Mouse (Mus musculus) CH12.LX (cell line): ENCODE data around the gene Mn1. TPM values are rescaled to one million over a fixed set of nuclear protein-coding genes. Genes with fewer than 3 reads are reported as not detected.

Source experiments
- DNase-seq: peaks from one replicate; pipeline ENCODE4 v3.0.0-alpha.2; 2013; ENCODE audit errors: extremely low read depth
- H3K27ac ChIP-seq: 2 replicates; pipeline ENCODE4 v1.5.1; 2012; ENCODE audit warnings: low read depth, mild to moderate bottlenecking, control low read depth, moderate library complexity; ENCODE audit not compliant: insufficient read depth
- H3K27me3 ChIP-seq: replicated peaks from 2 replicates; pipeline ENCODE3; 2012; ENCODE audit warnings: inconsistent platforms
- H3K36me3 ChIP-seq, 2 experiments: replicated peaks in 1 of 2; 2 replicates each; pipeline versions ENCODE3 to v1.6.1; 2012; ENCODE audit warnings: inconsistent platforms in 1 of 2, low read length in 1 of 2, mild to moderate bottlenecking in 1 of 2, mixed read lengths in 1 of 2, moderate library complexity in 1 of 2; ENCODE audit not compliant: control insufficient read depth in 1 of 2, insufficient read depth in 1 of 2
- H3K4me1 ChIP-seq, 2 experiments: 2 replicates each; pipeline ENCODE4 v1.6.1; 2012; ENCODE audit warnings: inconsistent platforms in 1 of 2, moderate library complexity in 1 of 2; ENCODE audit not compliant: insufficient read depth in 2 of 2, control insufficient read depth in 1 of 2
- H3K4me2 ChIP-seq: 2 replicates; pipeline ENCODE4 v1.6.1; 2012; ENCODE audit warnings: low read depth, mild to moderate bottlenecking, control low read depth; ENCODE audit not compliant: poor library complexity, insufficient read depth, severe bottlenecking
- H3K4me3 ChIP-seq, 3 experiments: fragments of 150-350 bp in 1 of 3; sonication (generic) in 1 of 3; replicated peaks in 1 of 3; 2 replicates each; pipeline versions ENCODE3 to v1.5.1; 2011 to 2012; ENCODE audit warnings: low read depth in 2 of 3, low read length in 2 of 3, mild to moderate bottlenecking in 2 of 3, moderate library complexity in 2 of 3, control low read depth in 1 of 3, improper control_type of control experiment in 1 of 3, inconsistent platforms in 1 of 3, mixed read lengths in 1 of 3; ENCODE audit not compliant: poor library complexity in 1 of 3
- H3K79me2 ChIP-seq: replicated peaks from 2 replicates; pipeline ENCODE4 v1.6.1; 2012; ENCODE audit warnings: mild to moderate bottlenecking, moderate library complexity; ENCODE audit not compliant: control insufficient read depth, poor library complexity, insufficient read depth, severe bottlenecking; ENCODE audit errors: extremely low read depth
- H3K9ac ChIP-seq: 2 replicates; pipeline ENCODE4 v1.6.1; 2012; ENCODE audit warnings: low read depth, mild to moderate bottlenecking, control low read depth, moderate library complexity; ENCODE audit not compliant: insufficient read depth
- H3K9me3 ChIP-seq: replicated peaks from 2 replicates; pipeline ENCODE3; 2012; ENCODE audit warnings: low read length, inconsistent platforms, mixed read lengths
- CHD2 ChIP-seq: IDR thresholded peaks from 2 replicates; pipeline ENCODE4 v1.6.1; 2011; ENCODE audit warnings: low read length, improper control_type of control experiment
- CTCF ChIP-seq, 2 experiments: IDR thresholded peaks in 1 of 2; conservative IDR thresholded peaks in 1 of 2; 2 replicates each; pipeline ENCODE4 v1.5.1; 2011 to 2012; ENCODE audit warnings: low read depth in 2 of 2, low read length in 2 of 2, improper control_type of control experiment in 1 of 2, inconsistent platforms in 1 of 2, mild to moderate bottlenecking in 1 of 2, moderate library complexity in 1 of 2
- E2F4 ChIP-seq: IDR thresholded peaks from 2 replicates; pipeline ENCODE4 v1.6.1; 2011; ENCODE audit warnings: low read depth, low read length, improper control_type of control experiment; ENCODE audit not compliant: insufficient replicate concordance
- ELF1 ChIP-seq: IDR thresholded peaks from 2 replicates; pipeline ENCODE4 v1.6.1; 2014; ENCODE audit warnings: low read depth, mild to moderate bottlenecking, inconsistent platforms, low read length, improper control_type of control experiment
- ETS1 ChIP-seq: conservative IDR thresholded peaks from 2 replicates; pipeline ENCODE4 v1.6.1; 2012; ENCODE audit warnings: low read depth, mild to moderate bottlenecking, inconsistent platforms, low read length, improper control_type of control experiment, moderate library complexity
- GABPA ChIP-seq: IDR thresholded peaks from 2 replicates; pipeline ENCODE4 v1.6.1; 2012; ENCODE audit warnings: low read depth, low read length, improper control_type of control experiment, inconsistent platforms; ENCODE audit not compliant: insufficient replicate concordance
- HCFC1 ChIP-seq: IDR thresholded peaks from 2 replicates; pipeline ENCODE4 v1.6.1; 2012; ENCODE audit warnings: low read depth, mild to moderate bottlenecking, inconsistent platforms, low read length, improper control_type of control experiment
- IRF4 ChIP-seq: IDR thresholded peaks from 2 replicates; pipeline ENCODE4 v1.6.1; 2014; ENCODE audit warnings: low read depth, mild to moderate bottlenecking, inconsistent platforms, low read length, improper control_type of control experiment
- JUN ChIP-seq: IDR thresholded peaks from 2 replicates; pipeline ENCODE4 v1.6.1; 2011; ENCODE audit warnings: low read depth, mild to moderate bottlenecking, low read length, improper control_type of control experiment, moderate library complexity; ENCODE audit not compliant: insufficient read depth
- JUND ChIP-seq: conservative IDR thresholded peaks from 2 replicates; pipeline ENCODE4 v1.6.1; 2011; ENCODE audit warnings: low read depth, low read length, improper control_type of control experiment
- MAFK ChIP-seq: IDR thresholded peaks from 2 replicates; pipeline ENCODE4 v1.6.1; 2011; ENCODE audit warnings: low read length, improper control_type of control experiment; ENCODE audit not compliant: insufficient replicate concordance
- MXI1 ChIP-seq: IDR thresholded peaks from 2 replicates; pipeline ENCODE4 v1.6.1; 2011; ENCODE audit warnings: mild to moderate bottlenecking, low read depth, low read length, improper control_type of control experiment
- NELFE ChIP-seq: IDR thresholded peaks from 2 replicates; pipeline ENCODE4 v1.6.1; 2011; ENCODE audit warnings: low read depth, low read length, improper control_type of control experiment
- PAX5 ChIP-seq: IDR thresholded peaks from 2 replicates; pipeline ENCODE4 v1.6.1; 2012; ENCODE audit warnings: low read length, inconsistent platforms, mixed read lengths
- RAD21 ChIP-seq: IDR thresholded peaks from 2 replicates; pipeline ENCODE4 v1.6.1; 2011; ENCODE audit warnings: low read depth, mild to moderate bottlenecking, low read length, improper control_type of control experiment, moderate library complexity
- RCOR1 ChIP-seq: conservative IDR thresholded peaks from 2 replicates; pipeline ENCODE4 v1.6.1; 2012; ENCODE audit warnings: low read depth, mild to moderate bottlenecking, inconsistent platforms, low read length, improper control_type of control experiment
- SIN3A ChIP-seq: IDR thresholded peaks from 2 replicates; pipeline ENCODE4 v1.6.1; 2012; ENCODE audit warnings: low read length, improper control_type of control experiment, inconsistent platforms
- SMC3 ChIP-seq: IDR thresholded peaks from 2 replicates; pipeline ENCODE4 v1.6.1; 2011; ENCODE audit warnings: low read depth, low read length, improper control_type of control experiment
- TBP ChIP-seq: conservative IDR thresholded peaks from 2 replicates; pipeline ENCODE4 v1.6.1; 2011; ENCODE audit warnings: low read depth, low read length, improper control_type of control experiment
- USF1 ChIP-seq: IDR thresholded peaks from 2 replicates; pipeline ENCODE4 v1.6.1; 2014; ENCODE audit warnings: low read depth, mild to moderate bottlenecking, inconsistent platforms, low read length, improper control_type of control experiment
- USF2 ChIP-seq: conservative IDR thresholded peaks from 2 replicates; pipeline ENCODE4 v1.6.1; 2011; ENCODE audit warnings: low read depth, low read length, improper control_type of control experiment
- ZC3H11A ChIP-seq: IDR thresholded peaks from 2 replicates; pipeline ENCODE4 v1.6.1; 2012; ENCODE audit warnings: low read depth, mild to moderate bottlenecking, inconsistent platforms, low read length, improper control_type of control experiment
- ZKSCAN1 ChIP-seq: IDR thresholded peaks from 2 replicates; pipeline ENCODE4 v1.6.1; 2012; ENCODE audit warnings: low read depth, inconsistent platforms, low read length, improper control_type of control experiment, borderline replicate concordance
- ZNF384 ChIP-seq: IDR thresholded peaks from 2 replicates; pipeline ENCODE4 v1.6.1; 2012; ENCODE audit warnings: low read depth, low read length, improper control_type of control experiment, inconsistent platforms
- dilution Hi-C: fragments of 300-500 bp; cut with MboI; formaldehyde crosslinking; loops from 2 replicates; pipeline ENCODE4 v1.14.3; 2020; ENCODE audit warnings: low sequenced_read_pairs; ENCODE audit not compliant: extremely low pct_unique_long_range_greater_than_20kb, extremely low pct_ligation_motif_present
- in situ Hi-C: fragments of 300-500 bp; cut with MboI; formaldehyde crosslinking; loops from 3 replicates; pipeline ENCODE4 v1.14.3; 2019; ENCODE audit warnings: low sequenced_read_pairs, low pct_ligation_motif_present, low pct_unique_long_range_greater_than_20kb, mixed read lengths
- polyA plus RNA-seq: library from polyadenylated mRNA; unstranded; fragments of >175 nt; gene quantifications from 2 replicates; pipeline ENCODE4 v1.2.1, GENCODE M21; 2012; ENCODE audit warnings: low read depth; ENCODE audit not compliant: insufficient read length
- total RNA-seq, 2 experiments: library from RNA; depleted of rRNA; stranded (reverse); fragments of 300-350 nt in 1 of 2; fragments of >200 nt in 1 of 2; gene quantifications; 2 replicates each; pipeline ENCODE4 v1.2.3; 2012 to 2014

Mn1 gene
- total and polyA plus RNA-seq, 3 experiments, result not detected

DNA sequence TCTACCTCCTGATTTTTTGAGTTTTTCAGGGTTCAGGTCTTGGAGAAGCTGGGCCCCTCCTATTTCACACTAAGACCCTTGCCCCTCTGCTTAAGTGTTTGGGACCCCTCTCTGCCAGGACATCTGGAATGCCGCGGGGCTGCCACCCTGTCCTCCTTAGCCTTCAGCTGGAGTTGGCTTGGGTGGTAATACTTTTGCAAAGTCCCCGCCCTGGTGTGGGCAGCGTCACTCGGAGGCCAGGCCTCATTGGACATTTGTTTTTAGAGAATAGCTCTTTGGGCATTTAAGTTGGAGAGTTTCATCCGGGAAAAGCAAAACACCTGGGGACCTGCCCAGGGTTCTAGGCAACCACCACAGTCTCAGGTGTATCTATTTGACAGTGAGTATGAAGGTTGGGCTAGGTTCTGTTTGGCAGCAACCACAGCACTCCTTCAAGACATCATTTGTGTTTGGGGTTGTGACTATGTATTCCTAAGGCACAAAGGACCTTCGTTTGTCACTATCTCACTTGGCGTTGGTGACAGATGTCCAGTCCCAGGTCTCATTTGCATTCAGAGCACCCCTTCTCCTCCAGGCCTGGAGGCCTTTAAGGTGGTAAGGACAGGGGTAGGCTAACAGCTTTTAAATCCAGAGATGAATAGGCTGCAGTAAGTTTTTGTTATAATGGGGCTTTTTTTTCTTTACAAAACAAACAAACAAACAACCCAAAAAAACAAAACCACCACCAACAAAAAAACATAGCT, 5.1 kb downstream of the Mn1 start:
- Histone ChIP-seq H3K27ac (no peak overlapping the region), H3K4me3 (no peak overlapping the region), H3K9me3 (peaks cover 58% of the 10 kb centered on the region), H3K79me2 (no peaks in the 10 kb centered on the region), H3K4me1 (no peaks in the 10 kb centered on the region), H3K36me3 (no peaks in the 10 kb centered on the region), H3K27me3 (peaks cover 3% of the 10 kb centered on the region), H3K9ac (no peak overlapping the region), H3K4me2 (no peak overlapping the region)
- in situ Hi-C loops, result no loop called here
- dilution Hi-C loops, result no loop called here
- no peak for DNase-seq
- TF ChIP-seq E2F4, result no peak
- TF ChIP-seq MXI1, result no peak
- TF ChIP-seq ZKSCAN1, result no peak
- TF ChIP-seq CHD2, result no peak
- TF ChIP-seq PAX5, result no peak
- no peak for TF ChIP-seq HCFC1
- TF ChIP-seq ZNF384, result no peak
- TF ChIP-seq ELF1, result no peak
- TF ChIP-seq JUN, result no peak
- no peak for TF ChIP-seq SIN3A
- TF ChIP-seq TBP, result no peak
- TF ChIP-seq SMC3, result no peak
- no peak for TF ChIP-seq CTCF (conservative IDR thresholded peaks at IDR 0.05 in 1 of 2, IDR thresholded peaks at IDR 0.05 in 1 of 2; ENCODE audit: low read depth in 2 of 2, low read length in 2 of 2)
- no peak for TF ChIP-seq USF1
- no peak for TF ChIP-seq RCOR1
- no peak for TF ChIP-seq JUND
- no peak for TF ChIP-seq RAD21
- TF ChIP-seq NELFE, result no peak
- no peak for TF ChIP-seq ETS1
- TF ChIP-seq IRF4, result no peak

DNA sequence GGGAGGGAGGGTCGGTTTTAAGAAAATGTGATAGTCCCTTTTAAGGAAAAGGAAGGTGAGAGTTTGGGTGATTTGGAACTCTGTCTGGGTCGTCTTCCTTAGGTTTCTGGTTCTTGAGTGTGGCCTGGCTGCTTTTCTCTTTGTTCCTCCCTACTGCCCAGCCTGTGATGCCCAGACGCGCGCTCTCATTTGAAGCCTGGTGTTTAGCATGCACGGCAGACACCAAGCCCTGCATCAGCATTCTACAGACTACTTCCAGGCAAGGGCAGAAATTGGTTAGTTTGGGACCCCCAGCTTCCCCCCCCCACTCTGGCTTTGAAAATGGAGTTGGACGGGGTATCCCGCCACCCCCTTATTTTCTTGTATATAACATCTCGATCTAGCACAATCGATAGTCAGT, 5.8 kb downstream of the Mn1 start:
- Histone ChIP-seq H3K27ac (no peak overlapping the region), H3K4me1 (no peaks in the 10 kb centered on the region), H3K9me3 (peaks cover 56% of the 10 kb centered on the region), H3K9ac (no peak overlapping the region), H3K79me2 (no peaks in the 10 kb centered on the region), H3K36me3 (no peaks in the 10 kb centered on the region), H3K4me3 (no peak overlapping the region), H3K27me3 (peaks cover 3% of the 10 kb centered on the region), H3K4me2 (no peak overlapping the region)
- in situ Hi-C loops (no loop called here), dilution Hi-C loops (no loop called here)
- TF ChIP-seq USF2, result no peak
- no peak for TF ChIP-seq ZC3H11A
- no peak for TF ChIP-seq ZKSCAN1
- TF ChIP-seq SIN3A, result no peak
- no peak for TF ChIP-seq E2F4
- TF ChIP-seq PAX5, result no peak
- TF ChIP-seq MAFK, result no peak
- no peak for TF ChIP-seq GABPA
- DNase-seq, result no peak
